Mouse (Mus musculus): ENCODE results near the gene Slc20a1. TPM values are rescaled to one million over a fixed set of nuclear protein-coding genes. Genes with fewer than 3 reads are reported as not detected.

The Slc20a1 gene
- total RNA-seq, 1 experiment from 2014 or later: 19.1 TPM

DNA sequence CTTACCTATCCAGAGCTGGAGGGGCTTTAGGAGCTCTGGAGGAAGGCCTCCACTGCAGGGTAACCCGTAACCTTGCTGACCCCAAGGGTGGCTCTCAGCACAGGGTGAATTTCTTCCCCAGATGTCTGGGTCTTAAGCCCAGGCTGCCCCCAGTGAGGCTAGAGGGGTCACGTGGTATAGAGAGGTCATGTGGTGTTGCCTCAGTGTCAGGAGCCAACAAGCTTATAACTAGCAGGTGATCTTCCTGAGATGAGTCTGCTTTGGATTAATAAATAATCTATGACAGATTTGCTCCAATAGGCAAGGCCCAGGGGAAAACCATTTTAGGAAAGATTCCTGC lies 55.0 kb downstream of the Slc20a1 start:
- DNase-seq: no peak

DNA sequence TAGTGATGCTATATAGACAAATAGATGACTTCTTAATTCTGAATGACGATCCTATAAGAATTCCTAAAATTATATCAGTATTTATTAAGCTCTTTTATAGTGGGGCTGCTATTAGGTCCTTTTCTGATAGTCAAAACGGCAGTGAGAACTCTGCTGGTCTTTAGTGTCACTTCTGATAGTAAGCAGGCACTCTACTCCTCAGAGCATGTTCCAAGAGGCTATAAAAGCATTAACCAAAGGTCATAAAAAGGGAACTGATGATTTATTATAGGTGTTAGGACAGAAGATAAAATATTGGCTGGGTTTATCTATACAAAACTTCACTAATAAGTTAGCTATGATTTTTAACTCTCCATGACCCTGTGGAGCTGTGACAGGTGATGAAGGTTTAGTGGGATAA lies 55.5 kb downstream of the Slc20a1 start:
- no peak for DNase-seq

DNA sequence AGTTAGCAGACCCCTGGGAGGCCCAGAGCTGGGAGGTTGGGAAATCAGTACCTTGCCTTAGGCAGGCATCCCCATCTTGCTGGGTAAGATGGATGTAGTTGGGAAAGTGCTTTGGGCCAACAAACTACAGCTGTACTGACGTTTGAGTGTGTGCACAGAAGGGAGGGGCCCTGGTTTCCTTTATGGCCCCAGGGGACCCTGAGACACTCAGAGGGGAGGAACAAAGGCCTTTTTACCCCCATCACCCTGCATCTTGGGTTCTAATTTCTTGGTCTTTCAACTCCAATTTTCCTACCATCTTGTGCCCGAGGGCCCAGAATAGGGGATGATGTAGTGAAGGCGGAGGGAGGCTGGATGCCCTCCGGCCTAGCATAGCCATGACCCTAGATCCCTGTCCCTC lies 57.4 kb downstream of the Slc20a1 start:
- no peak for DNase-seq

DNA sequence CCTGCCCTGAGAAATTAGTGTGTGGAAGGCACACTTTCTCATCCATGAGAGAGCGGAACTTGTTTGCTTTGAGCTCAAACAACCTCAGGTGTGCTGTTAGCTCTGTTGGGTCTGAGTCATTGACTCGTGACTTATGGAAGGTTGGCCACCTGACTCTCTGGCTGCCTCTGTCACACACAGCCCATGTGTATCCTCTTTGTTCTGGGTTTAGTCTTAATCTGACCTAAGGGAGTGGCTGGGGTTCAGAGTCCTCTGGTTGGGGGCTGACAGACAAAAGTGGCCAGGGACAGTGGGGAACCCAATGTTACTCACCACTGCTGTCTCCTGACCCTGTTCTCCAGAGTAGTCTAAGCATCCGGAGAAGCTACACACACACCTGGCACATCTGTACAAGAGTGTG lies 59.5 kb downstream of the Slc20a1 start:
- no peak for DNase-seq

DNA sequence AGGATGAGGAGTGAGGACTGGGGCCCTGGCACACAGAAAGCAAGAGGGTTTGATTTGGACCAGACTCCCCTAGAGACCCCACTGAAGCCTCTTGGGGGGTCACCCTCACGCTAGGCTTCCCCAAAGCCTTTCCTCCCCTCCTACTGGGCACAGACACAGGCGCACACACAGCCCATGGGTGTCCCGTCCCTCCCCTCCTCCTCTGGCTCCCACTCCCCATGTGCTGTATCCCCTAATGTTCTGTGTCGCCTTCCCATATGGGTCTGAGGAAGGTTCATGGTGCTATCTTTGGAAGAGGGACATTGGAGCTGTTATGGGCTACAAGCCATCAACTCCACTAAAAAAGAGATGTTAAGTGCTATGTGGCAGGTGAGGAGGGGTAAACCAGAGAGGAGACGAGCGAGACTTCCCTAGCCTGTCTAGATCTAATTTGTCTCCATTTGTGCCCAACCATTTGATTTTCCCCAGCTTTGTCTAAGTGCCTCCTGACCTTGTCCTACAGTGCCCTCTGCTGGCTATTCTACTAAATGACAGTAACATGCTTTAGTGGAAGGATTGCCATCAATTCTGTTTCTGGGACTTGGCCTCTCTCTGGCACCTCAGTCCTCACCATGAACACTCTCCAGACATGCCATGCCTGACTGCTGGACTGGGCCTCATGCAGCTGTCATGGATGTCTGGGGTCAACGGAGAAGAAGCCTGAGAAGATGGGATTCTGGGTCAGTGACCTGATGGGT lies 60.1 kb downstream of the Slc20a1 start:
- peak; percentile 80 for DNase-seq

DNA sequence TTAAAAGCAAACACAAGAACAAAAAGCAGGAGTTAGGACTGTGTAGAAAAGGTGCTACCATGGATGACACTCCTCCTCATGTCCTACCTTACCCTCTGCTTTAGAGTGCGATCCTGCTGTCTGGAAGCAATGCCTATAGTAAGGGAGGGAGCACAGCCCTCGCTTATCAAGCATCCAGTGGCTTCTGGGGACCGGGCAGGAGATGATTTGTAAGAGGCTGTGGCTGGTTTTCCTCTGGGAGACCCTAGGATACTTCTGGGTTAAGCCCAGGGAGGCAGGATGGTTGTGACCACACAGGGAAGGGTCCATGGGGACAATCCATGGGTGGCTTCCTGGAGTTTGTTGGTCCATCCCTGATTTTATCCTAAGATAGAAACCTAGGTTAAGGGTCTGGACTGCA lies 62.1 kb downstream of the Slc20a1 start:
- DNase-seq: no peak

Other genes starting within 250 kb of the Slc20a1 start
- 4.1 and 7.1 TPM in 2 replicates for gene Zc3h6, start 231.4 kb upstream of the Slc20a1 start, total RNA-seq (2021)
- gene Gm10762, start 231.0 kb upstream of the Slc20a1 start, total RNA-seq (2021): 10.7 and 13.0 TPM in 2 replicates
- 0.11 TPM in 2 replicates for gene Vinac1, start 150.6 kb upstream of the Slc20a1 start, total RNA-seq (2021)
- gene Ttl, start 132.8 kb upstream of the Slc20a1 start, total RNA-seq (2021): 11.0 and 11.2 TPM in 2 replicates
- gene Polr1b, start 97.8 kb upstream of the Slc20a1 start, total RNA-seq (2021): 15.6 and 19.5 TPM in 2 replicates
- 19.7 and 20.3 TPM in 2 replicates for gene Chchd5, start 69.1 kb upstream of the Slc20a1 start, total RNA-seq (2021)
- gene Ckap2l, start 98.4 kb downstream of the Slc20a1 start, total RNA-seq (2021): 9.3 and 10.4 TPM in 2 replicates
- 0.26 and 0.60 TPM in 2 replicates for gene Il1a, start 111.2 kb downstream of the Slc20a1 start, total RNA-seq (2021)
- 0.26 and 0.74 TPM in 2 replicates for gene Il1b, start 172.4 kb downstream of the Slc20a1 start, total RNA-seq (2021)